In the genomic region with DNA sequence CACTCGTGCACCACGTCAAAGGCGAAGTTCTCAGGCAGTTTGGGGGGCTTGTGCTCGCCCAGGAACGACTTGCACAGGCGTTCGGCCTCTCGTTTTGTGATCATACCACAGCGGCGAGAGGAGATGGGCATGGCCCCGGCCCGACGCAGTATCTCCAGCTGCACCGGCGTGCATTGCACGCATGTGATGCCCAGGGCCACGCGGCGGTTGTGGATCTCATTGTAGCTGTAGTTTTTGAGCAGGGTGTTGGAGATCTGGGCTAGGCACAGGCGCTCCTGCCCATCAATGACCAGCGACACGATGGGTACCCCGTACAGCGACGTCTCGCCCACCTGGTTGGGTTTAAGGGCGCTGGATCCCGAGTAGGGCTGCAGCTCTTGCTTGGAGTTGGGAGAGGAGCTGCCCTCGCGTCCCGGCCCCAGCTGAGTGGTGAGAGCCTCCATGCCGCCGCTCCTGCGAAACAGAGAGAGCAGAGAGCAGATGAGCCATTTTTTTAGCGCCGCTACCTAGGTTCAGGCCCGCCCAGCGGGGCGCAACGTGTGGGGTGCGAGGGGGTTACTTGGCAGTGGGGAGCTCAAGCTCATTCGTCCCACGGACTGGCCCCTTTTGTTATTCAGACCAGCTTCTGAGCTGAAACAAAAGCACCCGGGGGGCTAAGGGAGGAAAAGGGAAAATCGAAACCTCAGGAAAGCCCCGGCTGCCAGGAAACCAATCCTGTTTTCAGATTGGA, we compare ENCODE assay signal across 9 mouse cellular contexts. TPM values are rescaled to one million over a fixed set of nuclear protein-coding genes. Genes with fewer than 3 reads are reported as not detected.
A peak's percentile ranks its signal among the peaks of the same experiment; 100 is the strongest.
DNase-seq lines count a peak whose midpoint lies in the region; ATAC-seq and TF ChIP-seq lines count a peak whose summit lies in the region.
"Had no signal": no experiment of that assay in that cellular context is flagged by ENCODE, and none has a peak within 500 bp of the region (broad histone marks: within the 10 kb centered on the region; RNA-seq: fewer than 3 reads in every experiment).

No protein-coding gene starts in this region.

- peaks cover 98% of the 10 kb centered on the region for H3K27me3 ChIP-seq in lung, postnatal 0 days (replicated peaks; ENCODE audit: insufficient read depth, low read length)
- peaks cover 99% of the 10 kb centered on the region for H3K27me3 ChIP-seq in forebrain, embryonic 14.5 days (replicated peaks; ENCODE audit: control insufficient read depth, insufficient read depth, low read length)
- peaks cover 100% of the 10 kb centered on the region for H3K27me3 ChIP-seq in limb, embryonic 11.5 days (ENCODE audit: control insufficient read depth, insufficient read depth, low read length)
- peaks cover 89% of the 10 kb centered on the region for H3K27me3 ChIP-seq in neural tube, embryonic 15.5 days (replicated peaks)

- WGBS in lung, postnatal 0 days, result 2% methylated on average over 46 of the region's 46 CpGs
- under 1% methylated on average over 46 of the region's 46 CpGs for WGBS in forebrain, embryonic 14.5 days
- WGBS in limb, embryonic 11.5 days, result under 1% methylated on average over 46 of the region's 46 CpGs
- WGBS in neural tube, embryonic 15.5 days, result under 1% methylated on average over 46 of the region's 46 CpGs

- H3K9me3 ChIP-seq in lung, postnatal 0 days (ENCODE audit: low read length), result no peaks in the 10 kb centered on the region
- H3K9me3 ChIP-seq in forebrain, embryonic 14.5 days (replicated peaks; ENCODE audit: control insufficient read depth, low read length), result no peaks in the 10 kb centered on the region
- H3K9me3 ChIP-seq in limb, embryonic 11.5 days (ENCODE audit: control insufficient read depth, low read length), result no peaks in the 10 kb centered on the region
- H3K9me3 ChIP-seq in neural tube, embryonic 15.5 days (replicated peaks), result no peaks in the 10 kb centered on the region

- no peak overlapping the region for H3K9ac ChIP-seq in lung, postnatal 0 days (replicated peaks; ENCODE audit: low read depth)
- no peak overlapping the region for H3K9ac ChIP-seq in forebrain, embryonic 14.5 days (ENCODE audit: low read length)
- no peak overlapping the region for H3K9ac ChIP-seq in limb, embryonic 11.5 days (ENCODE audit: low read length)
- peak overlapping the region; percentile 41 for H3K9ac ChIP-seq in neural tube, embryonic 15.5 days (replicated peaks)

- ATAC-seq in lung, postnatal 0 days, result no peak
- no peak for ATAC-seq in forebrain, embryonic 14.5 days
- ATAC-seq in limb, embryonic 11.5 days (ENCODE audit: insufficient number of reproducible peaks, low FRiP score, low TSS enrichment, low read depth), result no peak
- no peak for ATAC-seq in neural tube, embryonic 15.5 days (ENCODE audit: low FRiP score)

- DNase-seq in lung, postnatal 0 days (ENCODE audit: low spot score), result no peak
- DNase-seq in lung, postnatal 14 days, result no peak
- no peak for DNase-seq in forebrain, embryonic 14.5 days (ENCODE audit: low spot score)
- DNase-seq in limb, embryonic 11.5 days (ENCODE audit: low spot score), result peak; percentile 69
- no peak for DNase-seq in urinary bladder, adult 2 months (ENCODE audit: low spot score)
- DNase-seq in adrenal gland, adult 2 months, result no peak
- DNase-seq in right cerebral cortex, postnatal 36 days (ENCODE audit: low spot score in 2 of 2), result no peak

- H3K4me3 ChIP-seq in lung, postnatal 0 days (ENCODE audit: low read depth, low read length), result peak overlapping the region; percentile 19; the same call in 1 of the 2 replicates
- peak overlapping the region; percentile 13; the same call in 1 of the 2 replicates for H3K4me3 ChIP-seq in forebrain, embryonic 14.5 days (ENCODE audit: low read depth, low read length)
- no peak overlapping the region for H3K4me3 ChIP-seq in limb, embryonic 11.5 days (ENCODE audit: low read depth, low read length)
- peak overlapping the region; percentile 48 for H3K4me3 ChIP-seq in neural tube, embryonic 15.5 days (replicated peaks)

- H3K4me1 ChIP-seq in lung, postnatal 0 days (ENCODE audit: insufficient read depth, low read depth, low read length), result peaks cover 5% of the 10 kb centered on the region
- H3K4me1 ChIP-seq in forebrain, embryonic 14.5 days (ENCODE audit: control insufficient read depth, insufficient read depth, low read length), result peaks cover 2% of the 10 kb centered on the region; the same call in 1 of the 2 replicates
- peaks cover 35% of the 10 kb centered on the region for H3K4me1 ChIP-seq in limb, embryonic 11.5 days (ENCODE audit: control insufficient read depth, insufficient read depth, low read length)
- H3K4me1 ChIP-seq in neural tube, embryonic 15.5 days, result peaks cover 77% of the 10 kb centered on the region

- peak overlapping the region; percentile 33; the same call in 1 of the 2 replicates for H3K4me2 ChIP-seq in lung, postnatal 0 days (replicated peaks; ENCODE audit: low read depth, low read length)
- peak overlapping the region; percentile 20; the same call in 1 of the 2 replicates for H3K4me2 ChIP-seq in forebrain, embryonic 14.5 days (ENCODE audit: low read length)
- H3K4me2 ChIP-seq in limb, embryonic 11.5 days (ENCODE audit: low read depth, severe bottlenecking), result no peak overlapping the region; the same call in 1 of the 2 replicates
- peak overlapping the region; percentile 61 for H3K4me2 ChIP-seq in neural tube, embryonic 15.5 days

- no peak for TF ChIP-seq EP300 in lung, postnatal 0 days (IDR thresholded peaks at IDR 0.05)

- no peaks in the 10 kb centered on the region for H3K36me3 ChIP-seq in lung, postnatal 0 days (ENCODE audit: insufficient read depth, low read length)
- H3K36me3 ChIP-seq in forebrain, embryonic 14.5 days (ENCODE audit: control insufficient read depth, insufficient read depth, low read length), result no peaks in the 10 kb centered on the region
- H3K36me3 ChIP-seq in limb, embryonic 11.5 days (ENCODE audit: control insufficient read depth, insufficient read depth, low read length), result no peaks in the 10 kb centered on the region
- no peaks in the 10 kb centered on the region for H3K36me3 ChIP-seq in neural tube, embryonic 15.5 days

- H3K27ac ChIP-seq in lung, postnatal 0 days (ENCODE audit: low read length), result no peak overlapping the region
- no peak overlapping the region for H3K27ac ChIP-seq in forebrain, embryonic 14.5 days (ENCODE audit: low read depth, low read length)
- H3K27ac ChIP-seq in limb, embryonic 11.5 days (replicated peaks; ENCODE audit: low read depth, low read length), result no peak overlapping the region
- H3K27ac ChIP-seq in neural tube, embryonic 15.5 days (replicated peaks), result peak overlapping the region; percentile 80

- TF ChIP-seq CTCF in lung, postnatal 0 days (IDR thresholded peaks at IDR 0.05), result no peak

RNA-seq across cellular contexts. Expression of gene Skor1, which starts 2.5 kb away (rescaled TPM):
- polyA plus RNA-seq in lung, postnatal 0 days (2015; fragmentation: Nextera tagmentation; extraction: Ambion mirVana), result 0.04 TPM in 1 of 2 replicates, not detected in the other
- 0.27 and 0.30 TPM in 2 replicates for polyA plus RNA-seq in forebrain, embryonic 14.5 days (2014; fragmentation: Nextera tagmentation; extraction: Ambion mirVana)
- polyA plus RNA-seq in limb, embryonic 11.5 days (2014; fragmentation: Nextera tagmentation; extraction: Ambion mirVana), result 0.12 TPM in 1 of 2 replicates, not detected in the other
- polyA plus RNA-seq in neural tube, embryonic 15.5 days (2015; fragmentation: Nextera tagmentation; extraction: Ambion mirVana), result 12.2 and 18.7 TPM in 2 replicates
- polyA plus RNA-seq in urinary bladder, adult 2 months (2012; rRNA removed), result 0.06 and 0.07 TPM in 2 replicates
- under 1 TPM in 1 of 2 experiments, not detected in 1; 0.14 TPM for total RNA-seq in adrenal gland, adult 2 months (2021)
- polyA plus RNA-seq in adrenal gland, adult 2 months (2012; rRNA removed), result 0.04 and 0.11 TPM in 2 replicates
- total RNA-seq: megakaryocyte-erythroid progenitor cell, adult 5-6 weeks had no signal

Comparison
In these comparisons a context has a peak if more than half of its experiments do, and no peak if none do; other contexts are left out.
1. RNA of gene Skor1, which starts 2.5 kb away (polyA plus RNA-seq): 12.2 to 18.7 TPM in neural tube, embryonic 15.5 days; 0.27 to 0.30 TPM in forebrain, embryonic 14.5 days, 0.12 TPM in limb, embryonic 11.5 days, 0.06 to 0.07 TPM in urinary bladder, adult 2 months, 0.04 to 0.11 TPM in adrenal gland, adult 2 months and 0.04 TPM in lung, postnatal 0 days; every median in the first group is over 10 times any median in the second.